In the genomic region with DNA sequence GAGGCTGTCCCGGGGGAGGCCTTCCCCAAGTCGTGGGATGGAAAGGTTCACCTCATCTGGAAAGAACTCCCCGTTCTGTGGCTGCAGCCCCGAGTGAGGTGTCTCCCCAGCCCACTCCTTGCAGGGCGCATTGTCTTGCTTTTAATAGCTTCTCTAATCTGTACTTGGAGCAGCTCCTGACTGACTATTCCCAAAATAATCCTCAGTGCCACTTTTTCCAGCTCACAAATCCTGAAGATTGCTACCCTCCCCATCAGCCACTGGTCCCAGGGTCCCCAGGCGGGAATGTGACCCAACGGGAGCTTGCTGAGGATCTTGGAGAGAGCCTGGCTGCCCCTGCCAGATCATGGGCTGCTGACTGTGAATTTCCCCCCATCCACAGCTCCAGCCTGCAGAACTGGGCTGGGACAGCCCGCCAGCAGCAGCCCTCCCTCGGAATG, we compare ENCODE assay signal across 18 mouse cellular contexts. TPM values are rescaled to one million over a fixed set of nuclear protein-coding genes. Genes with fewer than 3 reads are reported as not detected.
DNase-seq lines count a peak whose midpoint lies in the region; ATAC-seq lines count a peak whose summit lies in the region.
"Had no signal": no experiment of that assay in that cellular context is flagged by ENCODE, and none has a peak within 500 bp of the region (broad histone marks: within the 10 kb centered on the region; RNA-seq: fewer than 3 reads in every experiment).

No protein-coding gene starts in this region.

- H3K36me3 ChIP-seq in embryonic facial prominence, embryonic 13.5 days = no peaks in the 10 kb centered on the region
- H3K36me3 ChIP-seq in embryonic facial prominence, embryonic 10.5 days (replicated peaks) = no peaks in the 10 kb centered on the region
- no peaks in the 10 kb centered on the region for H3K36me3 ChIP-seq in heart, embryonic 16.5 days (ENCODE audit: control insufficient read depth, insufficient read depth)
- H3K36me3 ChIP-seq: liver, embryonic 12.5 days had no signal

- no peak for DNase-seq in embryonic facial prominence, embryonic 10.5 days (ENCODE audit: low spot score)
- DNase-seq in lung, postnatal 10 days = peak; percentile 41
- no peak for DNase-seq in lung, postnatal 14 days
- no peak for DNase-seq in left cerebral cortex, adult 9 months (ENCODE audit: low spot score in 2 of 2)
- no peak for DNase-seq in adrenal gland, postnatal 14 days
- DNase-seq in adrenal gland, postnatal 4 days (ENCODE audit: low spot score in 2 of 2) = no peak
- DNase-seq: adrenal gland, adult 2 months; cerebellum, adult 11 months; lung, adult 2 months; lung, postnatal 4 days; right cerebral cortex, postnatal 25 days; thymus, postnatal 36 days had no signal

- no peak for ATAC-seq in embryonic facial prominence, embryonic 13.5 days (ENCODE audit: insufficient number of reproducible peaks, insufficient read depth, low FRiP score, low TSS enrichment, low read depth)
- peak; percentile 18 for ATAC-seq in heart, embryonic 16.5 days (replicated peaks; ENCODE audit: extremely low read depth, insufficient read depth, low FRiP score)
- ATAC-seq: forebrain, embryonic 13.5 days; hindbrain, embryonic 16.5 days; intestine, embryonic 16.5 days; liver, embryonic 12.5 days had no signal

- no peaks in the 10 kb centered on the region for H3K9me3 ChIP-seq in embryonic facial prominence, embryonic 13.5 days
- H3K9me3 ChIP-seq in embryonic facial prominence, embryonic 10.5 days = no peaks in the 10 kb centered on the region
- H3K9me3 ChIP-seq in heart, embryonic 16.5 days (replicated peaks; ENCODE audit: control insufficient read depth, low read length) = no peaks in the 10 kb centered on the region
- H3K9me3 ChIP-seq: forebrain, embryonic 13.5 days; liver, embryonic 12.5 days had no signal

- no peak overlapping the region for H3K4me2 ChIP-seq in embryonic facial prominence, embryonic 13.5 days
- H3K4me2 ChIP-seq in heart, embryonic 16.5 days (ENCODE audit: low read depth, low read length) = peak overlapping the region; percentile 35
- H3K4me2 ChIP-seq: forebrain, embryonic 13.5 days; liver, embryonic 12.5 days had no signal

- H3K4me1 ChIP-seq in embryonic facial prominence, embryonic 13.5 days = peaks cover 30% of the 10 kb centered on the region
- peaks cover 18% of the 10 kb centered on the region for H3K4me1 ChIP-seq in embryonic facial prominence, embryonic 10.5 days
- peaks cover 61% of the 10 kb centered on the region for H3K4me1 ChIP-seq in heart, embryonic 16.5 days (ENCODE audit: control insufficient read depth, insufficient read depth, low read length)

- H3K4me3 ChIP-seq in embryonic facial prominence, embryonic 13.5 days = no peak overlapping the region
- H3K4me3 ChIP-seq in embryonic facial prominence, embryonic 10.5 days = no peak overlapping the region
- no peak overlapping the region for H3K4me3 ChIP-seq in heart, embryonic 16.5 days (ENCODE audit: low read length)
- H3K4me3 ChIP-seq: forebrain, embryonic 13.5 days; liver, embryonic 12.5 days had no signal

- 56% methylated on average over 9 of the region's 9 CpGs for WGBS in embryonic facial prominence, embryonic 13.5 days
- 67% methylated on average over 9 of the region's 9 CpGs for WGBS in embryonic facial prominence, embryonic 10.5 days
- WGBS in heart, embryonic 16.5 days = 24% methylated on average over 9 of the region's 9 CpGs

- no peak overlapping the region for H3K9ac ChIP-seq in embryonic facial prominence, embryonic 13.5 days
- peak overlapping the region; percentile 68 for H3K9ac ChIP-seq in heart, embryonic 16.5 days (ENCODE audit: low read length)
- H3K9ac ChIP-seq: forebrain, embryonic 13.5 days; liver, embryonic 12.5 days had no signal

- peaks cover 10% of the 10 kb centered on the region for H3K27me3 ChIP-seq in embryonic facial prominence, embryonic 13.5 days
- H3K27me3 ChIP-seq in embryonic facial prominence, embryonic 10.5 days (replicated peaks; ENCODE audit: low read depth, poor library complexity, severe bottlenecking) = peaks cover 46% of the 10 kb centered on the region
- no peaks in the 10 kb centered on the region for H3K27me3 ChIP-seq in heart, embryonic 16.5 days (ENCODE audit: control insufficient read depth, insufficient read depth, low read length)

- peak overlapping the region; percentile 48; the same call in 1 of the 2 replicates for H3K27ac ChIP-seq in embryonic facial prominence, embryonic 13.5 days
- no peak overlapping the region for H3K27ac ChIP-seq in embryonic facial prominence, embryonic 10.5 days (replicated peaks)
- H3K27ac ChIP-seq in heart, embryonic 16.5 days (ENCODE audit: low read length) = peak overlapping the region; percentile 94
- H3K27ac ChIP-seq: forebrain, embryonic 13.5 days; liver, embryonic 12.5 days had no signal

RNA-seq across cellular contexts. Expression of a gene that starts 6.7 kb away (rescaled TPM):
- polyA plus RNA-seq in embryonic facial prominence, embryonic 13.5 days (2015; fragmentation: Nextera tagmentation; extraction: Ambion mirVana) = 4.9 and 5.9 TPM in 2 replicates
- polyA plus RNA-seq in embryonic facial prominence, embryonic 10.5 days (2016; fragmentation: Nextera tagmentation; extraction: Ambion mirVana) = 0.45 and 0.66 TPM in 2 replicates
- polyA plus RNA-seq in heart, embryonic 16.5 days (2015; fragmentation: Nextera tagmentation; extraction: Ambion mirVana) = 10.0 and 10.9 TPM in 2 replicates
- 2.7 and 7.6 TPM in 2 replicates for total RNA-seq in adrenal gland, postnatal 14 days (2021)
- total RNA-seq in adrenal gland, postnatal 4 days (2021) = 1 to 10 TPM; 4.4 to 5.0 TPM
